Mouse (Mus musculus): ENCODE data around the gene Csrnp1.

DNA sequence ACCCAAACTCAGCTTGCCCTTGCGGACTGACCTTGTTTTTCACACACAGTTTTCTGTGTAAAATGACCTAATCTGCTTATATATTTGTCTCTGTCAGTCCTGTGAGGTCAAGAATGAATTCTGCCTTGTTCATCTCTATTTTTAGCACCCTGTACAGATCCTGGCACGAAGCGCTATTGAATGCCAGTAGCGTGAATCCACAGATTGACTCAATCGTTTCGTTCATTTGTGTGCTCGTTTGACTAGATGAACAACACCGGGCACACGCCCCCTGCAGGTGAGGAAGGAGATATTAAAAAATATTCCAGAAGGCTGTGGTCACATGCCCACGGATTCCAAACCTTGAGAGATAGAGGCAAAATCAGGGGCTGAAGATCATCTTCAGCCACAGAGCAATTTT lies 27.1 kb upstream of the Csrnp1 start:
- peak; percentile 52; the same call in 1 of the 2 replicates for TF ChIP-seq EP300 (IDR thresholded peaks at IDR 0.05; ENCODE audit: insufficient read depth, low read depth, low read length)
- TF ChIP-seq CTCF (IDR thresholded peaks at IDR 0.05) = peak; percentile 81
- TF ChIP-seq POLR2A (IDR thresholded peaks at IDR 0.05; ENCODE audit: insufficient read depth, low read depth, low read length) = no peak
